Mouse (Mus musculus) CH12.LX (cell line): ENCODE measurements around the gene Acsbg2.

Experiments
- CTCF ChIP-seq, 2 experiments: IDR thresholded peaks in 1 of 2; conservative IDR thresholded peaks in 1 of 2; 2 replicates each; pipeline ENCODE4 v1.5.1; 2011 to 2012; ENCODE audit warnings: low read depth in 2 of 2, low read length in 2 of 2, improper control_type of control experiment in 1 of 2, inconsistent platforms in 1 of 2, mild to moderate bottlenecking in 1 of 2, moderate library complexity in 1 of 2
- EP300 ChIP-seq: IDR thresholded peaks from 2 replicates; pipeline ENCODE4 v1.6.1; 2011; ENCODE audit warnings: low read length, improper control_type of control experiment
- GABPA ChIP-seq: IDR thresholded peaks from 2 replicates; pipeline ENCODE4 v1.6.1; 2012; ENCODE audit warnings: low read depth, low read length, improper control_type of control experiment, inconsistent platforms; ENCODE audit not compliant: insufficient replicate concordance
- MYC ChIP-seq: IDR thresholded peaks from 2 replicates; pipeline ENCODE4 v1.6.1; 2011; ENCODE audit warnings: low read depth, mild to moderate bottlenecking, improper control_type of control experiment, low read length
- POLR2A ChIP-seq: IDR thresholded peaks from 2 replicates; pipeline ENCODE4 v1.6.1; 2011; ENCODE audit warnings: low read depth, mild to moderate bottlenecking, improper control_type of control experiment, low read length
- RCOR1 ChIP-seq: conservative IDR thresholded peaks from 2 replicates; pipeline ENCODE4 v1.6.1; 2012; ENCODE audit warnings: low read depth, mild to moderate bottlenecking, inconsistent platforms, low read length, improper control_type of control experiment
- SMC3 ChIP-seq: IDR thresholded peaks from 2 replicates; pipeline ENCODE4 v1.6.1; 2011; ENCODE audit warnings: low read depth, low read length, improper control_type of control experiment
- TCF12 ChIP-seq: IDR thresholded peaks from 2 replicates; pipeline ENCODE4 v1.6.1; 2014; ENCODE audit warnings: low read depth, mild to moderate bottlenecking, inconsistent platforms, low read length, improper control_type of control experiment
- UBTF ChIP-seq: IDR thresholded peaks from 2 replicates; pipeline ENCODE4 v1.6.1; 2012; ENCODE audit warnings: low read depth, mild to moderate bottlenecking, inconsistent platforms, low read length, improper control_type of control experiment, moderate library complexity
- ZC3H11A ChIP-seq: IDR thresholded peaks from 2 replicates; pipeline ENCODE4 v1.6.1; 2012; ENCODE audit warnings: low read depth, mild to moderate bottlenecking, inconsistent platforms, low read length, improper control_type of control experiment
- ZNF384 ChIP-seq: IDR thresholded peaks from 2 replicates; pipeline ENCODE4 v1.6.1; 2012; ENCODE audit warnings: low read depth, low read length, improper control_type of control experiment, inconsistent platforms

- TF ChIP-seq SMC3 (no peak), TCF12 (no peak), CTCF (conservative IDR thresholded peaks at IDR 0.05 in 1 of 2, IDR thresholded peaks at IDR 0.05 in 1 of 2; ENCODE audit: low read depth in 2 of 2, low read length in 2 of 2) (no peak), EP300 (no peak), ZC3H11A (no peak), POLR2A (no peak), UBTF (no peak), RCOR1 (no peak), ZNF384 (no peak), MYC (no peak), GABPA (no peak)
Observed at GRCm38 (mm10) chr17:56836336-56836735, 37.9 kb downstream of the Acsbg2 start.
